Mouse (Mus musculus): ENCODE data around the gene Asz1.

GRCm38 (mm10) chr6:18127206-18127983, 18.5 kb upstream of the Asz1 start:
- TF ChIP-seq POLR2A (IDR thresholded peaks at IDR 0.05; ENCODE audit: control insufficient read depth, extremely low read depth, insufficient read depth, low read length, poor library complexity) (no peak), CTCF (IDR thresholded peaks at IDR 0.05; ENCODE audit: borderline replicate concordance, control insufficient read depth, extremely low read depth, insufficient read depth, low read length, poor library complexity) (no peak)

Data from thymus, adult 2 months (tissue).